Mouse (Mus musculus) embryonic facial prominence, embryonic 10.5 days (tissue): ENCODE measurements around the gene Dhdh. TPM values are rescaled to one million over a fixed set of nuclear protein-coding genes. Genes with fewer than 3 reads are reported as not detected.

ENCODE experiments used
- DNase-seq: peaks from one replicate; pipeline ENCODE4 v3.0.0-alpha.2; 2017; ENCODE audit warnings: low spot score
- H3K27ac ChIP-seq: fragments of 300-500 bp; sonication (generic); replicated peaks from 2 replicates; pipeline ENCODE4 v1.5.1; 2016; ENCODE audit warnings: mild to moderate bottlenecking
- H3K27me3 ChIP-seq: fragments of 300-500 bp; sonication (generic); replicated peaks from 2 replicates; pipeline ENCODE4 v1.6.1; 2016; ENCODE audit warnings: low read depth, mild to moderate bottlenecking; ENCODE audit not compliant: poor library complexity, severe bottlenecking
- H3K36me3 ChIP-seq: fragments of 300-500 bp; sonication (generic); replicated peaks from 2 replicates; pipeline ENCODE4 v1.6.1; 2016; ENCODE audit warnings: mild to moderate bottlenecking, moderate library complexity
- H3K4me1 ChIP-seq: fragments of 300-500 bp; sonication (generic); 2 replicates; pipeline ENCODE4 v1.6.1; 2016
- H3K4me3 ChIP-seq: fragments of 300-500 bp; sonication (generic); 2 replicates; pipeline ENCODE4 v1.5.1; 2016; ENCODE audit warnings: mild to moderate bottlenecking, moderate library complexity
- H3K9me3 ChIP-seq: fragments of 300-500 bp; sonication (generic); 2 replicates; pipeline ENCODE4 v1.6.1; 2016; ENCODE audit warnings: mild to moderate bottlenecking
- WGBS: fragments of 180-500 bp; shearing (Covaris S2); methylation state at CpG from one replicate; pipeline ENCODE4 v1.1.7; 2016; 5-methylcytosine and 5-hydroxymethylcytosine counted together
- microRNA-seq: library from miRNA; unstranded; fragments of <30 nt; microRNA quantifications from one replicate; pipeline ENCODE4, GENCODE M21; 2017
- polyA plus RNA-seq: library from polyadenylated mRNA; unstranded; fragments of >200 nt; fragmentation: Nextera tagmentation; extraction: Ambion mirVana; gene quantifications from 2 replicates; pipeline ENCODE4 v1.2.1, GENCODE M21; 2016

Gene Dhdh
- polyA plus RNA-seq, 1 experiment from 2014 or later, result 5.7 TPM

- 93% methylated on average over 8 of the region's 8 CpGs for WGBS
- no peak overlapping the region for H3K4me3 ChIP-seq
- no peak overlapping the region for H3K27ac ChIP-seq
- no peak for DNase-seq
- H3K36me3 ChIP-seq, result peaks cover 100% of the 10 kb centered on the region
- H3K27me3 ChIP-seq, result peaks cover 10% of the 10 kb centered on the region
- H3K9me3 ChIP-seq, result no peaks in the 10 kb centered on the region
- no peaks in the 10 kb centered on the region for H3K4me1 ChIP-seq
Observed at GRCm38 (mm10) chr7:45426556-45426955, 62.0 kb downstream of the Dhdh start.

- H3K4me1 ChIP-seq, result peaks cover 26% of the 10 kb centered on the region
- peaks cover 61% of the 10 kb centered on the region for H3K36me3 ChIP-seq
- H3K4me3 ChIP-seq, result no peak overlapping the region
- H3K27ac ChIP-seq, result no peak overlapping the region
- no peak for DNase-seq
- WGBS, result 91% methylated on average over 14 of the region's 14 CpGs
- peaks cover 64% of the 10 kb centered on the region for H3K27me3 ChIP-seq
- no peaks in the 10 kb centered on the region for H3K9me3 ChIP-seq
Observed at GRCm38 (mm10) chr7:45421194-45421593, 67.4 kb downstream of the Dhdh start.

Small RNA genes within 50 kb of the gene (microRNA-seq; reads per million reads assigned to microRNA genes)
- 1.8 reads per million for gene Gm22133

Other genes starting within 250 kb of the Dhdh start
- 0.50 and 0.88 TPM in 2 replicates for gene Cd37, start 249.7 kb downstream of the Dhdh start, polyA plus RNA-seq
- gene Slc6a16, start 247.7 kb downstream of the Dhdh start, polyA plus RNA-seq, result 0.28 and 0.32 TPM in 2 replicates
- gene Slc6a21, start 211.3 kb downstream of the Dhdh start, polyA plus RNA-seq, result not detected in 2 replicates
- 10.6 and 11.3 TPM in 2 replicates for gene Trpm4, start 155.0 kb downstream of the Dhdh start, polyA plus RNA-seq
- gene Hrc, start 153.5 kb downstream of the Dhdh start, polyA plus RNA-seq, result 0.31 and 0.64 TPM in 2 replicates
- 5.8 and 7.1 TPM in 2 replicates for gene Ppfia3, start 121.8 kb downstream of the Dhdh start, polyA plus RNA-seq
- gene Lin7b, start 118.2 kb downstream of the Dhdh start, polyA plus RNA-seq, result 0.24 and 1.2 TPM in 2 replicates
- 285 and 287 TPM in 2 replicates for gene Snrnp70, start 93.1 kb downstream of the Dhdh start, polyA plus RNA-seq
- gene Kcna7, start 83.2 kb downstream of the Dhdh start, polyA plus RNA-seq, result 0.06 TPM in 1 of 2 replicates, not detected in the other
- 2.8 TPM in 2 replicates for gene Ntf5, start 75.1 kb downstream of the Dhdh start, polyA plus RNA-seq
- 0.24 and 0.70 TPM in 2 replicates for gene Lhb, start 68.0 kb downstream of the Dhdh start, polyA plus RNA-seq
- 44.2 and 45.5 TPM in 2 replicates for gene Gys1, start 54.0 kb downstream of the Dhdh start, polyA plus RNA-seq
- 227 TPM in 2 replicates for gene Ruvbl2, start 50.7 kb downstream of the Dhdh start, polyA plus RNA-seq
- 5,460 and 5,734 TPM in 2 replicates for gene Ftl1, start 28.9 kb downstream of the Dhdh start, polyA plus RNA-seq
- 243 and 247 TPM in 2 replicates for gene Bax, start 21.9 kb downstream of the Dhdh start, polyA plus RNA-seq
- 0.93 and 1.4 TPM in 2 replicates for gene Tulp2, start 6.9 kb downstream of the Dhdh start, polyA plus RNA-seq
- gene Gm45808, start 2.0 kb downstream of the Dhdh start, polyA plus RNA-seq, result not detected in 2 replicates
- gene Nucb1, start 21.6 kb upstream of the Dhdh start, polyA plus RNA-seq, result 115 and 123 TPM in 2 replicates
- 18.6 and 21.6 TPM in 2 replicates for gene Ppp1r15a, start 37.5 kb upstream of the Dhdh start, polyA plus RNA-seq
- gene Plekha4, start 37.5 kb upstream of the Dhdh start, polyA plus RNA-seq, result 1.9 and 2.3 TPM in 2 replicates
- gene Hsd17b14, start 66.1 kb upstream of the Dhdh start, polyA plus RNA-seq, result 0.87 and 0.92 TPM in 2 replicates
- 51.1 and 51.9 TPM in 2 replicates for gene Bcat2, start 81.3 kb upstream of the Dhdh start, polyA plus RNA-seq
- gene Fgf21, start 126.7 kb upstream of the Dhdh start, polyA plus RNA-seq, result not detected in 2 replicates
- gene Fut1, start 128.5 kb upstream of the Dhdh start, polyA plus RNA-seq, result 0.07 and 0.44 TPM in 2 replicates
- gene Izumo1, start 133.0 kb upstream of the Dhdh start, polyA plus RNA-seq, result 0.07 and 0.10 TPM in 2 replicates
- 6.5 and 6.8 TPM in 2 replicates for gene Rasip1, start 138.7 kb upstream of the Dhdh start, polyA plus RNA-seq
- gene Mamstr, start 151.2 kb upstream of the Dhdh start, polyA plus RNA-seq, result 1.3 and 3.1 TPM in 2 replicates
- gene Fut2, start 177.6 kb upstream of the Dhdh start, polyA plus RNA-seq, result 0.07 and 0.16 TPM in 2 replicates
- gene Ntn5, start 195.2 kb upstream of the Dhdh start, polyA plus RNA-seq, result 0.28 and 0.42 TPM in 2 replicates
- 0.55 and 0.64 TPM in 2 replicates for gene Sec1, start 205.6 kb upstream of the Dhdh start, polyA plus RNA-seq
- 8.5 and 9.1 TPM in 2 replicates for gene Car11, start 211.0 kb upstream of the Dhdh start, polyA plus RNA-seq
- gene Dbp, start 216.3 kb upstream of the Dhdh start, polyA plus RNA-seq, result 3.6 and 4.3 TPM in 2 replicates
- gene Rpl18, start 226.7 kb upstream of the Dhdh start, polyA plus RNA-seq, result 1,168 and 1,206 TPM in 2 replicates
- gene Sphk2, start 229.2 kb upstream of the Dhdh start, polyA plus RNA-seq, result 41.5 and 42.1 TPM in 2 replicates
- gene Fam83e, start 232.4 kb upstream of the Dhdh start, polyA plus RNA-seq, result 1.8 and 2.2 TPM in 2 replicates
- 0.22 TPM in 1 of 2 replicates, not detected in the other for gene Spaca4, start 237.0 kb upstream of the Dhdh start, polyA plus RNA-seq